Mouse (Mus musculus) brown adipose tissue, adult 24 weeks (tissue): Measurements from ENCODE around the gene Ccdc152. TPM values are rescaled to one million over a fixed set of nuclear protein-coding genes. Genes with fewer than 3 reads are reported as not detected.

ENCODE experiments used
- polyA plus RNA-seq: library from polyadenylated mRNA; stranded (reverse); fragments of >200 nt; gene quantifications from 2 replicates; pipeline ENCODE4 v1.2.4, GENCODE M21; 2012; ENCODE audit not compliant: missing spikeins, insufficient read depth, insufficient read length

Ccdc152 gene
- polyA plus RNA-seq, 1 experiment = not detected

Other genes with a start within 250 kb of the Ccdc152 start
- 768 and 1,045 TPM in 2 replicates for gene Selenop, start 35.0 kb downstream of the Ccdc152 start, polyA plus RNA-seq